Mouse (Mus musculus) midbrain, embryonic 15.5 days (tissue): Measurements from ENCODE around the gene Tfb2m. TPM values are rescaled to one million over a fixed set of nuclear protein-coding genes. Genes with fewer than 3 reads are reported as not detected.

Experiments used
- ATAC-seq: fragments of 200-750 bp; cut with Nextera tagmentation; replicated peaks from 2 replicates; pipeline ENCODE4 v1.8.0; 2017; ENCODE audit warnings: moderate TSS enrichment
- H3K27ac ChIP-seq: fragments of 300-500 bp; sonication (generic); 2 replicates; pipeline ENCODE4 v1.5.1; 2015; ENCODE audit warnings: mild to moderate bottlenecking, inconsistent platforms
- H3K27me3 ChIP-seq: fragments of 300-500 bp; sonication (generic); replicated peaks from 2 replicates; pipeline ENCODE4 v1.6.1; 2015; ENCODE audit warnings: inconsistent platforms
- H3K36me3 ChIP-seq: fragments of 300-500 bp; sonication (generic); replicated peaks from 2 replicates; pipeline ENCODE4 v1.6.1; 2015; ENCODE audit warnings: inconsistent platforms
- H3K4me1 ChIP-seq: fragments of 300-500 bp; sonication (generic); 2 replicates; pipeline ENCODE4 v1.6.1; 2015; ENCODE audit warnings: inconsistent platforms
- H3K4me2 ChIP-seq: fragments of 300-500 bp; sonication (generic); 2 replicates; pipeline ENCODE4 v1.6.1; 2015; ENCODE audit warnings: inconsistent platforms, mild to moderate bottlenecking, moderate library complexity
- H3K4me3 ChIP-seq: fragments of 300-500 bp; sonication (generic); 2 replicates; pipeline ENCODE4 v1.5.1; 2015; ENCODE audit warnings: mild to moderate bottlenecking, inconsistent platforms
- H3K9ac ChIP-seq: fragments of 300-500 bp; sonication (generic); 2 replicates; pipeline ENCODE4 v1.6.1; 2015; ENCODE audit warnings: mild to moderate bottlenecking, inconsistent platforms
- H3K9me3 ChIP-seq: fragments of 300-500 bp; sonication (generic); 2 replicates; pipeline ENCODE4 v1.6.1; 2016; ENCODE audit warnings: inconsistent platforms
- WGBS: fragments of 180-500 bp; shearing (Covaris S2); methylation state at CpG from one replicate; pipeline ENCODE4 v1.1.7; 2015; ENCODE audit warnings: mixed read lengths; 5-methylcytosine and 5-hydroxymethylcytosine counted together
- polyA plus RNA-seq: library from polyadenylated mRNA; unstranded; fragments of >200 nt; fragmentation: Nextera tagmentation; extraction: Ambion mirVana; gene quantifications from 2 replicates; pipeline ENCODE4 v1.2.1, GENCODE M21; 2015

The Tfb2m gene
- polyA plus RNA-seq, 1 experiment from 2014 or later = 25.8 TPM

- no peaks in the 10 kb centered on the region for H3K9me3 ChIP-seq
- H3K36me3 ChIP-seq = no peaks in the 10 kb centered on the region
- peak within 1 kb of the TSS; percentile 75 for H3K9ac ChIP-seq
- H3K4me1 ChIP-seq = peaks cover 11% of the 10 kb centered on the region
- H3K4me2 ChIP-seq = peak within 1 kb of the TSS; percentile 98
- H3K27ac ChIP-seq = 0 out of 2 replicates have a peak within 1 kb of the TSS, but pooled peaks have one; percentile 32
- ATAC-seq = peak; percentile 90
- H3K4me3 ChIP-seq = peak within 1 kb of the TSS; percentile 80
- WGBS = 7% methylated on average over 39 of the region's 39 CpGs
- no peaks in the 10 kb centered on the region for H3K27me3 ChIP-seq
Observed at GRCm38 (mm10) chr1:179517713-179518465, 28.2 kb downstream of the Tfb2m start, which contains the start of gene Smyd3. TSS of gene Smyd3 (minus strand) at chr1:179518041.

GRCm38 (mm10) chr1:179516941-179517712, 28.9 kb downstream of the Tfb2m start:
- H3K36me3 ChIP-seq = no peaks in the 10 kb centered on the region
- peak overlapping the region; percentile 75 for H3K9ac ChIP-seq
- peak overlapping the region; percentile 98 for H3K4me2 ChIP-seq
- H3K27ac ChIP-seq = 0 out of 2 replicates have a peak overlapping the region, but pooled peaks have one; percentile 32
- under 1% methylated on average over 21 of the region's 21 CpGs for WGBS
- peaks cover 11% of the 10 kb centered on the region for H3K4me1 ChIP-seq
- H3K4me3 ChIP-seq = peak overlapping the region; percentile 80
- H3K27me3 ChIP-seq = no peaks in the 10 kb centered on the region
- ATAC-seq = peak; percentile 76
- no peaks in the 10 kb centered on the region for H3K9me3 ChIP-seq

GRCm38 (mm10) chr1:179511895-179512294, 34.2 kb downstream of the Tfb2m start:
- H3K4me3 ChIP-seq = no peak overlapping the region
- H3K9ac ChIP-seq = no peak overlapping the region
- ATAC-seq = no peak
- no peak overlapping the region for H3K27ac ChIP-seq
- no peaks in the 10 kb centered on the region for H3K9me3 ChIP-seq
- 82% methylated on average over 7 of the region's 7 CpGs for WGBS
- H3K4me2 ChIP-seq = no peak overlapping the region
- H3K27me3 ChIP-seq = no peaks in the 10 kb centered on the region
- H3K36me3 ChIP-seq = no peaks in the 10 kb centered on the region
- peaks cover 7% of the 10 kb centered on the region for H3K4me1 ChIP-seq

GRCm38 (mm10) chr1:179510546-179511340, 35.3 kb downstream of the Tfb2m start:
- Histone ChIP-seq H3K4me1 (no peaks in the 10 kb centered on the region), H3K4me3 (no peak overlapping the region), H3K36me3 (no peaks in the 10 kb centered on the region), H3K4me2 (no peak overlapping the region), H3K9me3 (no peaks in the 10 kb centered on the region), H3K27ac (no peak overlapping the region), H3K9ac (no peak overlapping the region), H3K27me3 (no peaks in the 10 kb centered on the region)
- WGBS = 88% methylated on average over 13 of the region's 13 CpGs
- no peak for ATAC-seq

- Histone ChIP-seq H3K4me1 (no peaks in the 10 kb centered on the region), H3K27ac (no peak overlapping the region), H3K4me2 (no peak overlapping the region), H3K36me3 (no peaks in the 10 kb centered on the region), H3K4me3 (no peak overlapping the region), H3K9me3 (no peaks in the 10 kb centered on the region), H3K9ac (no peak overlapping the region), H3K27me3 (no peaks in the 10 kb centered on the region)
- ATAC-seq = no peak
- WGBS = 66% methylated on average over 9 of the region's 9 CpGs
Observed at GRCm38 (mm10) chr1:179506530-179507315, 39.3 kb downstream of the Tfb2m start.

GRCm38 (mm10) chr1:179502565-179502964, 43.5 kb downstream of the Tfb2m start:
- ATAC-seq = no peak
- whole genome bisulfite sequencing = 10% methylated on average over 3 of the region's 3 CpGs
- H3K9me3 ChIP-seq = no peaks in the 10 kb centered on the region
- no peak overlapping the region for H3K4me3 ChIP-seq
- no peaks in the 10 kb centered on the region for H3K27me3 ChIP-seq
- no peak overlapping the region for H3K4me2 ChIP-seq
- H3K9ac ChIP-seq = no peak overlapping the region
- no peaks in the 10 kb centered on the region for H3K4me1 ChIP-seq
- H3K36me3 ChIP-seq = no peaks in the 10 kb centered on the region
- H3K27ac ChIP-seq = no peak overlapping the region

- no peaks in the 10 kb centered on the region for H3K27me3 ChIP-seq
- no peak overlapping the region for H3K4me2 ChIP-seq
- no peaks in the 10 kb centered on the region for H3K9me3 ChIP-seq
- ATAC-seq = no peak
- H3K36me3 ChIP-seq = no peaks in the 10 kb centered on the region
- H3K4me1 ChIP-seq = no peaks in the 10 kb centered on the region
- no peak overlapping the region for H3K27ac ChIP-seq
- no peak overlapping the region for H3K4me3 ChIP-seq
- 82% methylated on average over 3 of the region's 3 CpGs for WGBS
- H3K9ac ChIP-seq = no peak overlapping the region
Observed at GRCm38 (mm10) chr1:179499257-179499656, 46.8 kb downstream of the Tfb2m start.

- Histone ChIP-seq H3K36me3 (no peaks in the 10 kb centered on the region), H3K27me3 (no peaks in the 10 kb centered on the region), H3K27ac (no peak overlapping the region), H3K9ac (no peak overlapping the region), H3K9me3 (no peaks in the 10 kb centered on the region), H3K4me1 (no peaks in the 10 kb centered on the region), H3K4me2 (no peak overlapping the region), H3K4me3 (no peak overlapping the region)
- ATAC-seq = no peak
- WGBS = 88% methylated on average over 5 of the region's 5 CpGs
Observed at GRCm38 (mm10) chr1:179492908-179493307, 53.2 kb downstream of the Tfb2m start.

GRCm38 (mm10) chr1:179488520-179488919, 57.5 kb downstream of the Tfb2m start:
- WGBS = 91% methylated on average over 5 of the region's 5 CpGs

GRCm38 (mm10) chr1:179487990-179488389, 58.1 kb downstream of the Tfb2m start:
- Histone ChIP-seq H3K4me2 (no peak overlapping the region), H3K4me1 (0 out of 2 replicates have a peak, but pooled peaks cover 2% of the 10 kb centered on the region), H3K36me3 (no peaks in the 10 kb centered on the region), H3K9ac (no peak overlapping the region), H3K27me3 (no peaks in the 10 kb centered on the region), H3K9me3 (no peaks in the 10 kb centered on the region), H3K27ac (no peak overlapping the region), H3K4me3 (no peak overlapping the region)
- WGBS = 66% methylated on average over 5 of the region's 5 CpGs
- no peak for ATAC-seq

More at GRCm38 (mm10) chr1:179488520-179488919, 57.5 kb downstream of the Tfb2m start:
- H3K9me3 ChIP-seq = no peaks in the 10 kb centered on the region
- H3K9ac ChIP-seq = no peak overlapping the region
- no peak overlapping the region for H3K27ac ChIP-seq
- 0 out of 2 replicates have a peak, but pooled peaks cover 2% of the 10 kb centered on the region for H3K4me1 ChIP-seq
- H3K4me3 ChIP-seq = no peak overlapping the region
- no peak overlapping the region for H3K4me2 ChIP-seq
- no peak for ATAC-seq
- H3K27me3 ChIP-seq = no peaks in the 10 kb centered on the region
- H3K36me3 ChIP-seq = no peaks in the 10 kb centered on the region

- no peaks in the 10 kb centered on the region for H3K9me3 ChIP-seq
- no peak overlapping the region for H3K27ac ChIP-seq
- 0 out of 2 replicates have a peak, but pooled peaks cover 2% of the 10 kb centered on the region for H3K4me1 ChIP-seq
- H3K36me3 ChIP-seq = no peaks in the 10 kb centered on the region
- WGBS = 69% methylated on average over 2 of the region's 2 CpGs
- no peak overlapping the region for H3K4me2 ChIP-seq
- no peak overlapping the region for H3K9ac ChIP-seq
- ATAC-seq = no peak
- no peak overlapping the region for H3K4me3 ChIP-seq
- no peaks in the 10 kb centered on the region for H3K27me3 ChIP-seq
Observed at GRCm38 (mm10) chr1:179487238-179487637, 58.8 kb downstream of the Tfb2m start.
